Mouse (Mus musculus): Measurements from ENCODE around the gene Slc30a1.

DNA sequence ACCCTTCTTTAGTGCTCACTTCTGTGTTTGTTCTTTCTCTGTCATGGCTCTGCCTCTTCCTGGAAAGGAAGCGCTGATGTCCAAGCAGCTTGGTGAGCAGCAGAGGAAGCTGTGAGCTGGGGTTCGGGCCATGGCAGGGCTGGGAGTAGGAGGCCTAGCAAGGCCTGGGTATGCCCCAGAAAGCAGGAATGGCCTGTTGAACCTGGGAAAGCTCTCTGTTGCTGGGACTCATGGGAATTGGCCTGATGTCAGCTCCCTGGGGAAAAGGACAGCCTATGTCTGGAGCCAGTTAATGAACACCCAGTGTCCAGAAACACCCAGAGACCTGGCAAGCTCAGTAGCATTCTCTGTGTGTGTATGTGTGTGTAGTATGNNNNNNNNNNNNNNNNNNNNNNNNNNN, 50.3 kb downstream of the Slc30a1 start:
- TF ChIP-seq CTCF (conservative IDR thresholded peaks at IDR 0.05; ENCODE audit: low read length): no peak
- TF ChIP-seq NANOG (IDR thresholded peaks at IDR 0.05; ENCODE audit: borderline replicate concordance, low read length): no peak

All from E14TG2a.4 (cell line).